Mouse (Mus musculus): ENCODE measurements at regions not wholly inside any gene's neighbourhood (a gene's known extent, or its start where the extent isn't known, plus 50 kb on each side); places are given as distances from the start of the nearest gene placed in this dataset.

GRCm38 (mm10) chr8:115856816-115857215, 149.2 kb upstream of the Maf start:
- Histone ChIP-seq H3K27me3 (ENCODE audit: control insufficient read depth, insufficient read depth, low read length, poor library complexity, severe bottlenecking) (no peaks in the 10 kb centered on the region), H3K36me3 (ENCODE audit: control insufficient read depth, insufficient read depth, low read length, poor library complexity, severe bottlenecking) (no peaks in the 10 kb centered on the region)
- no peak for DNase-seq (ENCODE audit: low read depth, low spot score)

GRCm38 (mm10) chr8:115855934-115856629, 148.5 kb upstream of the Maf start:
- no peaks in the 10 kb centered on the region for H3K36me3 ChIP-seq (ENCODE audit: control insufficient read depth, insufficient read depth, low read length, poor library complexity, severe bottlenecking)
- no peak for DNase-seq (ENCODE audit: low read depth, low spot score)
- H3K27me3 ChIP-seq (ENCODE audit: control insufficient read depth, insufficient read depth, low read length, poor library complexity, severe bottlenecking), result no peaks in the 10 kb centered on the region

GRCm38 (mm10) chr8:115854209-115854900, 146.8 kb upstream of the Maf start:
- H3K27me3 ChIP-seq (ENCODE audit: control insufficient read depth, insufficient read depth, low read length, poor library complexity, severe bottlenecking), result no peaks in the 10 kb centered on the region
- H3K36me3 ChIP-seq (ENCODE audit: control insufficient read depth, insufficient read depth, low read length, poor library complexity, severe bottlenecking), result no peaks in the 10 kb centered on the region
- DNase-seq (ENCODE audit: low read depth, low spot score), result no peak

GRCm38 (mm10) chr8:115850552-115850951, 143.0 kb upstream of the Maf start:
- no peaks in the 10 kb centered on the region for H3K36me3 ChIP-seq (ENCODE audit: control insufficient read depth, insufficient read depth, low read length, poor library complexity, severe bottlenecking)

GRCm38 (mm10) chr8:115833391-115833790, 125.8 kb upstream of the Maf start:
- Histone ChIP-seq H3K27me3 (ENCODE audit: control insufficient read depth, insufficient read depth, low read length, poor library complexity, severe bottlenecking) (no peaks in the 10 kb centered on the region), H3K36me3 (ENCODE audit: control insufficient read depth, insufficient read depth, low read length, poor library complexity, severe bottlenecking) (no peaks in the 10 kb centered on the region)
- DNase-seq (ENCODE audit: low read depth, low spot score), result no peak

More at GRCm38 (mm10) chr8:115850552-115850951, 143.0 kb upstream of the Maf start:
- DNase-seq (ENCODE audit: low read depth, low spot score), result no peak
- no peaks in the 10 kb centered on the region for H3K27me3 ChIP-seq (ENCODE audit: control insufficient read depth, insufficient read depth, low read length, poor library complexity, severe bottlenecking)

GRCm38 (mm10) chr8:115831675-115832074, 124.1 kb upstream of the Maf start:
- Histone ChIP-seq H3K36me3 (ENCODE audit: control insufficient read depth, insufficient read depth, low read length, poor library complexity, severe bottlenecking) (no peaks in the 10 kb centered on the region), H3K27me3 (ENCODE audit: control insufficient read depth, insufficient read depth, low read length, poor library complexity, severe bottlenecking) (no peaks in the 10 kb centered on the region)
- DNase-seq (ENCODE audit: low read depth, low spot score), result no peak

GRCm38 (mm10) chr8:115830012-115830662, 122.5 kb upstream of the Maf start:
- DNase-seq (ENCODE audit: low read depth, low spot score), result no peak
- no peaks in the 10 kb centered on the region for H3K36me3 ChIP-seq (ENCODE audit: control insufficient read depth, insufficient read depth, low read length, poor library complexity, severe bottlenecking)
- no peaks in the 10 kb centered on the region for H3K27me3 ChIP-seq (ENCODE audit: control insufficient read depth, insufficient read depth, low read length, poor library complexity, severe bottlenecking)

- no peak for DNase-seq (ENCODE audit: low read depth, low spot score)
- H3K27me3 ChIP-seq (ENCODE audit: control insufficient read depth, insufficient read depth, low read length, poor library complexity, severe bottlenecking), result no peaks in the 10 kb centered on the region
- no peaks in the 10 kb centered on the region for H3K36me3 ChIP-seq (ENCODE audit: control insufficient read depth, insufficient read depth, low read length, poor library complexity, severe bottlenecking)
Observed at GRCm38 (mm10) chr8:115826516-115826915, 118.9 kb upstream of the Maf start.

- Histone ChIP-seq H3K27me3 (ENCODE audit: control insufficient read depth, insufficient read depth, low read length, poor library complexity, severe bottlenecking) (no peaks in the 10 kb centered on the region), H3K36me3 (ENCODE audit: control insufficient read depth, insufficient read depth, low read length, poor library complexity, severe bottlenecking) (no peaks in the 10 kb centered on the region)
- no peak for DNase-seq (ENCODE audit: low read depth, low spot score)
Observed at GRCm38 (mm10) chr8:115825899-115826502, 118.4 kb upstream of the Maf start.

GRCm38 (mm10) chr8:115824478-115824785, 116.8 kb upstream of the Maf start:
- DNase-seq (ENCODE audit: low read depth, low spot score), result no peak
- Histone ChIP-seq H3K36me3 (ENCODE audit: control insufficient read depth, insufficient read depth, low read length, poor library complexity, severe bottlenecking) (no peaks in the 10 kb centered on the region), H3K27me3 (ENCODE audit: control insufficient read depth, insufficient read depth, low read length, poor library complexity, severe bottlenecking) (no peaks in the 10 kb centered on the region)

- H3K36me3 ChIP-seq (ENCODE audit: control insufficient read depth, insufficient read depth, low read length, poor library complexity, severe bottlenecking), result no peaks in the 10 kb centered on the region
- H3K27me3 ChIP-seq (ENCODE audit: control insufficient read depth, insufficient read depth, low read length, poor library complexity, severe bottlenecking), result no peaks in the 10 kb centered on the region
- no peak for DNase-seq (ENCODE audit: low read depth, low spot score)
Observed at GRCm38 (mm10) chr8:115823673-115824477, 116.3 kb upstream of the Maf start.

- no peak for DNase-seq (ENCODE audit: low read depth, low spot score)
- H3K27me3 ChIP-seq (ENCODE audit: control insufficient read depth, insufficient read depth, low read length, poor library complexity, severe bottlenecking), result no peaks in the 10 kb centered on the region
- no peaks in the 10 kb centered on the region for H3K36me3 ChIP-seq (ENCODE audit: control insufficient read depth, insufficient read depth, low read length, poor library complexity, severe bottlenecking)
Observed at GRCm38 (mm10) chr8:115813426-115813825, 105.8 kb upstream of the Maf start.

GRCm38 (mm10) chr8:115806579-115806978, 99.0 kb upstream of the Maf start:
- no peaks in the 10 kb centered on the region for H3K27me3 ChIP-seq (ENCODE audit: control insufficient read depth, insufficient read depth, low read length, poor library complexity, severe bottlenecking)
- no peaks in the 10 kb centered on the region for H3K36me3 ChIP-seq (ENCODE audit: control insufficient read depth, insufficient read depth, low read length, poor library complexity, severe bottlenecking)
- DNase-seq (ENCODE audit: low read depth, low spot score), result no peak

GRCm38 (mm10) chr8:115806139-115806538, 98.5 kb upstream of the Maf start:
- no peaks in the 10 kb centered on the region for H3K36me3 ChIP-seq (ENCODE audit: control insufficient read depth, insufficient read depth, low read length, poor library complexity, severe bottlenecking)
- no peak for DNase-seq (ENCODE audit: low read depth, low spot score)
- H3K27me3 ChIP-seq (ENCODE audit: control insufficient read depth, insufficient read depth, low read length, poor library complexity, severe bottlenecking), result no peaks in the 10 kb centered on the region
